Mouse (Mus musculus) liver, embryonic 14.5 days (tissue): Measurements from ENCODE around the gene Nfam1.

Experiments used
- CTCF ChIP-seq: IDR thresholded peaks from 2 replicates; pipeline ENCODE4 v1.5.1; 2016; ENCODE audit warnings: antibody characterized with exemption, low read depth, control low read depth
- EP300 ChIP-seq: IDR thresholded peaks from 2 replicates; pipeline ENCODE4 v1.6.1; 2016; ENCODE audit warnings: antibody characterized with exemption, low read depth

DNA sequence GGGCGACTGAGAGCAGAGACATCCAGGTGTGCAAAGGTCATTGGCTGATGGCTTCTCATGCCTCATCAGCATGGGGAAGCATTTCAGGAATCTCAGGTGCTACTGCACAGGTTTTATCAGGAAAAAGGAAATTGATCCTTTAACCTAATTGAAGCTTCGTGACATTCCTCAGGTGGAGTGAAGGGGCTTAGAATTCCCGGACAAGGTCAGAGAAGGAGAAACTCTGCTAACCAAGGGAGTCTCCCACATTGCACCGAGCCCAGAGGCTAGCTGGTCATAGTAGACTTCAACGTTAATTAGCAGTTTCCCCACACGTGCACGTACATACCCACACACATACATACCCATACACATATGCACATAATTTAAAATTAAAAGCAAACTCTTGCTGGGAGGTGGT lies 13.6 kb upstream of the Nfam1 start:
- TF ChIP-seq CTCF (no peak), EP300 (no peak)
